Mouse (Mus musculus) ES-Bruce4 (cell line): Measurements from ENCODE around the gene Ak8. TPM values are rescaled to one million over a fixed set of nuclear protein-coding genes. Genes with fewer than 3 reads are reported as not detected.

Experiments used
- H3K27ac ChIP-seq: 2 replicates; pipeline ENCODE4 v1.5.1; 2012; ENCODE audit warnings: low read length, inconsistent platforms; ENCODE audit not compliant: insufficient read depth
- H3K27me3 ChIP-seq: 2 replicates; pipeline ENCODE4 v1.6.1; 2012; ENCODE audit warnings: mild to moderate bottlenecking, low read length, inconsistent platforms; ENCODE audit not compliant: control insufficient read depth, poor library complexity, insufficient read depth, severe bottlenecking
- H3K36me3 ChIP-seq: 2 replicates; pipeline ENCODE4 v1.6.1; 2012; ENCODE audit warnings: inconsistent platforms, mild to moderate bottlenecking, low read length, moderate library complexity; ENCODE audit not compliant: control insufficient read depth, poor library complexity, insufficient read depth, severe bottlenecking
- H3K4me1 ChIP-seq: one replicate; pipeline ENCODE4 v1.8.1; 2011; ENCODE audit warnings: low read length; ENCODE audit not compliant: control insufficient read depth, insufficient read depth
- H3K4me3 ChIP-seq: 2 replicates; pipeline ENCODE4 v1.5.1; 2011; ENCODE audit warnings: low read depth, mild to moderate bottlenecking, low read length
- H3K9ac ChIP-seq: 2 replicates; pipeline ENCODE4 v1.6.1; 2012; ENCODE audit warnings: low read depth, mild to moderate bottlenecking, inconsistent platforms; ENCODE audit not compliant: poor library complexity, severe bottlenecking
- H3K9me3 ChIP-seq: replicated peaks from 2 replicates; pipeline ENCODE4 v1.6.1; 2012; ENCODE audit warnings: mild to moderate bottlenecking, low read length, inconsistent platforms; ENCODE audit not compliant: control insufficient read depth, poor library complexity, insufficient read depth, severe bottlenecking
- CTCF ChIP-seq: IDR thresholded peaks from one replicate; pipeline ENCODE4 v1.8.1; 2011; ENCODE audit warnings: low read depth, low read length
- EP300 ChIP-seq: IDR thresholded peaks from 2 replicates; pipeline ENCODE4 v1.6.1; 2011; ENCODE audit warnings: low read depth, low read length; ENCODE audit not compliant: insufficient read depth
- POLR2A ChIP-seq: IDR thresholded peaks from one replicate; pipeline ENCODE4 v1.8.1; 2011; ENCODE audit warnings: low read length; ENCODE audit not compliant: insufficient read depth
- polyA plus RNA-seq: library from polyadenylated mRNA; stranded (reverse); fragments of >200 nt; gene quantifications from 2 replicates; pipeline ENCODE4 v1.2.4, GENCODE M21; 2011; ENCODE audit warnings: low read depth; ENCODE audit not compliant: missing spikeins, insufficient read depth, insufficient read length

The Ak8 gene
- polyA plus RNA-seq, 1 experiment = 3.3 TPM

GRCm38 (mm10) chr2:28836181-28836940 lies 136.4 kb downstream of the Ak8 start:
- H3K36me3 ChIP-seq = peaks cover 45% of the 10 kb centered on the region
- H3K27me3 ChIP-seq = no peaks in the 10 kb centered on the region
- H3K27ac ChIP-seq = no peak overlapping the region
- H3K4me1 ChIP-seq = no peaks in the 10 kb centered on the region
- no peak overlapping the region for H3K9ac ChIP-seq
- TF ChIP-seq POLR2A (no peak), EP300 (no peak), CTCF (no peak)
- no peaks in the 10 kb centered on the region for H3K9me3 ChIP-seq
- H3K4me3 ChIP-seq = no peak overlapping the region

- Histone ChIP-seq H3K4me1 (no peaks in the 10 kb centered on the region), H3K27ac (peak overlapping the region; percentile 73), H3K36me3 (peaks cover 20% of the 10 kb centered on the region), H3K9ac (peak overlapping the region; percentile 79), H3K27me3 (no peaks in the 10 kb centered on the region), H3K4me3 (peak overlapping the region; percentile 84), H3K9me3 (no peaks in the 10 kb centered on the region)
- TF ChIP-seq EP300 (peak; percentile 80; the same call in 1 of the 2 replicates), POLR2A (no peak), CTCF (no peak)
These were observed 139.7 kb downstream of the Ak8 start for GRCm38 (mm10) chr2:28839501-28840221.

DNA sequence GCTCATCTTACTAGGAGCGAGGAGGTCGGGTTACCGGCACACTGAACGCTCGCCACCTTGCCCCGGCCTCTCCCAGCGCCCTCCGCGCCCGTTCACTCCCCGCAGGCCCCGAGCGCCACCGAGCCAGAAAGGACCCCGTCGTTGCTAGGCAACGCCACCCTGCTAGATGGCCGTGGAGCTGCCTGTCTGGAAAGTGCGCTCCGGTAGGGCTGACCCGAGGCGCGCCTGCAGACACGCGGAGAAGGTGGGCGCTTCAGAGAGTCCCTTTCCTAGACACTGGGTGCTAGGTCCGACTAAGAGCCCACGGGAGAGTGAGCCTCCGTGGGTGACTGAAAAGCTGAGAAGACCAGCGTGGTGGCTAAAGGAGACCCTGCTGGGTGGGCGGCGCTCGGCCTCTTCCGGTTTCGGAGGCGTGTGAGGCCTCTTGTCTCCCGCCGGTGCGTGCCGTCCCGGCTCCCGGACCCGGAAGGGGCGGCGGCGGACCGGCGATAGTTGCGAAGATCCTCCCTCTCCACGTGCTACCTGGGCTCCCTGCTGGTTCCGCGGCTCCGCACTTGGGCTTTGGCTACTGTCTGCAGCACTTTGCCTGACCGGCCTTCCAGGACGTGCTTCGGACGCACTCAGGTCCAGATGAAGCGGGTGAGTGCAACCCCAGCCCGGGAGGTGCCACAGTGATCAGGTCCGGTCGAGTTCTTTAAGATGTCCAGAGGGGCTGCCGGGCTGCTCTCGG lies 140.4 kb downstream of the Ak8 start, which contains the start of the genes Gtf3c4 and Ddx31:
TSS of gene Gtf3c4 (minus strand) at position 139 of the 730 bp plus-strand sequence.
TSS of gene Ddx31 (plus strand) at position 185 of the 730 bp plus-strand sequence.
- peaks cover 16% of the 10 kb centered on the region for H3K36me3 ChIP-seq
- H3K9me3 ChIP-seq = no peaks in the 10 kb centered on the region
- no peak for TF ChIP-seq CTCF
- H3K4me1 ChIP-seq = no peaks in the 10 kb centered on the region
- H3K27ac ChIP-seq = peak within 1 kb of the TSS; percentile 73
- no peaks in the 10 kb centered on the region for H3K27me3 ChIP-seq
- H3K9ac ChIP-seq = peak within 1 kb of the TSS; percentile 79
- H3K4me3 ChIP-seq = peak within 1 kb of the TSS; percentile 84

GRCm38 (mm10) chr2:28842042-28842441 lies 142.1 kb downstream of the Ak8 start:
- no peaks in the 10 kb centered on the region for H3K9me3 ChIP-seq
- no peak overlapping the region for H3K9ac ChIP-seq
- no peak for TF ChIP-seq POLR2A
- no peak for TF ChIP-seq CTCF
- no peak for TF ChIP-seq EP300
- H3K27ac ChIP-seq = no peak overlapping the region
- peaks cover 19% of the 10 kb centered on the region for H3K36me3 ChIP-seq
- H3K27me3 ChIP-seq = no peaks in the 10 kb centered on the region
- H3K4me3 ChIP-seq = no peak overlapping the region
- H3K4me1 ChIP-seq = no peaks in the 10 kb centered on the region

DNA sequence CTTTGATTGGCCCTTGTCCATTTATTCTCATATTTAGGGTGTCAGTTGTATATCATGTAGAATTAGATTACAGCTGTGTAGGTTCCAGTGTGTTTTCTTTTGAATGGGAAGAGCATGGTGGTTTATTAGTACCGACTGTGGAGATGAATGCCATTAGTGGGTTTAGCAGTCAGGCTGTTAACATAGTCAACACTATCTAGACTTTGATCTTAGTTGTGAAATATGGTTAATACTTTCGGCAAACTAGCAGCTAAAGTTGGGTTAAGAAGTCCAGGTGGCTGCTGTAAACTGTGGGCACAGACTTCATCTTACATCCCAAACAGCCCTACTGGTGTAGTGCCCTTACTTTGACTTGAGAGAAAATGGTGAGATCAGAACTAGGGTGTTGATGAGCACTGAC lies 148.9 kb downstream of the Ak8 start:
- Histone ChIP-seq H3K9me3 (no peaks in the 10 kb centered on the region), H3K4me1 (no peaks in the 10 kb centered on the region), H3K36me3 (peaks cover 47% of the 10 kb centered on the region), H3K4me3 (no peak overlapping the region), H3K27ac (no peak overlapping the region), H3K9ac (no peak overlapping the region), H3K27me3 (no peaks in the 10 kb centered on the region)
- TF ChIP-seq EP300 (no peak), POLR2A (no peak), CTCF (no peak)

DNA sequence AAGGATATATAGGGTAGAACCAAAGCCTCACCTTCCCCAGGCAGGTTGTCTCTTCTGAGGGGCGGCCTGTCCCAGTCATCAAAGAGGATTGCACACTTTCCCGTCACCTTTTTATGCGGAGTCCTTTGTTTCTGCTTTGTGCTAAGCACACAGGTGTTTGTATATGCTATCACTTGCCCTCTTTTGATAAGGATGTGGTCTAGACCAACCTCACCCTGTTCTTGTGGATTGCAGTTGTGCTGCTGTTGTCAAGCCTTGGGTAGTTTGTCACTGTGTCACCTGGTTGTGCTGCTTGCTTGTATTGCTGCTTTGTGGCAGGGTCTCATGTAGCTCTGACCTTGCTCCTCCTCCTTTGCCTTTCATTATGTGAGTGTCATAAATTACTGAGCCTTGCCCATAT lies 152.6 kb downstream of the Ak8 start:
- Histone ChIP-seq H3K9ac (no peak overlapping the region), H3K9me3 (no peaks in the 10 kb centered on the region), H3K4me1 (no peaks in the 10 kb centered on the region), H3K27me3 (no peaks in the 10 kb centered on the region), H3K36me3 (peaks cover 42% of the 10 kb centered on the region), H3K4me3 (no peak overlapping the region), H3K27ac (no peak overlapping the region)
- no peak for TF ChIP-seq EP300
- no peak for TF ChIP-seq POLR2A
- no peak for TF ChIP-seq CTCF
